Mouse (Mus musculus) spleen, adult 2 months (tissue): ENCODE data around the gene Galnt2. TPM values are rescaled to one million over a fixed set of nuclear protein-coding genes. Genes with fewer than 3 reads are reported as not detected.

Experiments used
- DNase-seq, 2 experiments: peaks; one replicate each; pipeline versions ENCODE4 v3.0.0 to v3.0.0-alpha.2; 2012 to 2021; ENCODE audit warnings: low spot score in 2 of 2, low read depth in 1 of 2
- H3K27ac ChIP-seq: fragments of 200-500 bp; 2 replicates; pipeline ENCODE4 v1.5.1; 2012; ENCODE audit warnings: low read length, inconsistent platforms; ENCODE audit not compliant: insufficient read depth
- H3K27me3 ChIP-seq: fragments of 200-500 bp; 2 replicates; pipeline ENCODE4 v1.6.1; 2012; ENCODE audit warnings: mild to moderate bottlenecking, moderate library complexity, low read length, inconsistent platforms; ENCODE audit not compliant: control insufficient read depth, insufficient read depth
- H3K36me3 ChIP-seq: fragments of 200-500 bp; 2 replicates; pipeline ENCODE4 v1.6.1; 2012; ENCODE audit warnings: mild to moderate bottlenecking, low read length, inconsistent platforms; ENCODE audit not compliant: control insufficient read depth, insufficient read depth
- H3K4me1 ChIP-seq: fragments of 200-500 bp; 2 replicates; pipeline ENCODE4 v1.6.1; 2011; ENCODE audit warnings: inconsistent platforms; ENCODE audit not compliant: control insufficient read depth, insufficient read depth, insufficient read length
- H3K4me3 ChIP-seq: fragments of 200-500 bp; 2 replicates; pipeline ENCODE4 v1.5.1; 2011; ENCODE audit warnings: mild to moderate bottlenecking, inconsistent platforms; ENCODE audit not compliant: insufficient read depth, insufficient read length; ENCODE audit errors: extremely low read depth
- CTCF ChIP-seq: fragments of 200-500 bp; IDR thresholded peaks from 2 replicates; pipeline ENCODE4 v1.5.1; 2011; ENCODE audit warnings: mild to moderate bottlenecking, inconsistent platforms; ENCODE audit not compliant: insufficient read depth, insufficient read length, insufficient replicate concordance; ENCODE audit errors: extremely low read depth
- POLR2A ChIP-seq: fragments of 200-500 bp; IDR thresholded peaks from 2 replicates; pipeline ENCODE4 v1.6.1; 2011; ENCODE audit warnings: low read depth, low read length, inconsistent platforms
- WGBS: fragments of 180-500 bp; shearing (Covaris S2); methylation state at CpG from one replicate; pipeline ENCODE4 v1.1.7; 2018; 5-methylcytosine and 5-hydroxymethylcytosine counted together
- polyA plus RNA-seq: library from polyadenylated mRNA; depleted of rRNA; stranded (reverse); fragments of >200 nt; gene quantifications from 2 replicates; pipeline ENCODE4 v1.2.3, GENCODE M21; 2012; rRNA removed

The Galnt2 gene
- polyA plus RNA-seq, 1 experiment: 9.4 TPM

- no peaks in the 10 kb centered on the region for H3K27me3 ChIP-seq
- H3K4me1 ChIP-seq: no peaks in the 10 kb centered on the region
- no peak overlapping the region for H3K4me3 ChIP-seq
- no peak overlapping the region for H3K27ac ChIP-seq
- WGBS: 81% methylated on average over 5 of the region's 5 CpGs
- H3K36me3 ChIP-seq: no peaks in the 10 kb centered on the region
- no peak for DNase-seq
- no peak for TF ChIP-seq POLR2A
- no peak for TF ChIP-seq CTCF
Measured at GRCm38 (mm10) chr8:124393013-124393412, 161.8 kb downstream of the Galnt2 start.

- Histone ChIP-seq H3K27ac (no peak overlapping the region), H3K4me1 (no peaks in the 10 kb centered on the region), H3K27me3 (no peaks in the 10 kb centered on the region), H3K36me3 (no peaks in the 10 kb centered on the region), H3K4me3 (no peak overlapping the region)
- DNase-seq: no peak
- no peak for TF ChIP-seq CTCF
- TF ChIP-seq POLR2A: no peak
- 74% methylated on average over 4 of the region's 4 CpGs for whole genome bisulfite sequencing
Measured at GRCm38 (mm10) chr8:124393927-124394326, 162.7 kb downstream of the Galnt2 start.

GRCm38 (mm10) chr8:124394951-124395350, 163.8 kb downstream of the Galnt2 start:
- Histone ChIP-seq H3K27me3 (no peaks in the 10 kb centered on the region), H3K36me3 (no peaks in the 10 kb centered on the region), H3K27ac (no peak overlapping the region), H3K4me3 (no peak overlapping the region), H3K4me1 (no peaks in the 10 kb centered on the region)
- WGBS: 89% methylated on average over 7 of the region's 7 CpGs
- no peak for DNase-seq
- TF ChIP-seq CTCF (no peak), POLR2A (no peak)

Other genes with a start within 250 kb of the Galnt2 start
- 21.7 and 22.6 TPM in 2 replicates for gene Abcb10, start 248.3 kb upstream of the Galnt2 start, polyA plus RNA-seq
- gene Taf5l, start 210.0 kb upstream of the Galnt2 start, polyA plus RNA-seq: 27.3 and 34.2 TPM in 2 replicates
- 4.0 TPM in 2 replicates for gene Urb2, start 209.9 kb upstream of the Galnt2 start, polyA plus RNA-seq
- 0.16 and 0.40 TPM in 2 replicates for gene Pgbd5, start 208.3 kb downstream of the Galnt2 start, polyA plus RNA-seq